8 mouse cellular contexts compared by ENCODE assay signal in genomic region chr9:30942512-30943313, GRCm38 (mm10). TPM values are rescaled to one million over a fixed set of nuclear protein-coding genes. Genes with fewer than 3 reads are reported as not detected.
DNase-seq lines count a peak whose midpoint lies in the region; ATAC-seq lines count a peak whose summit lies in the region.

Gene Adamts8 (plus strand): TSS chr9:30942562.

- H3K27me3 ChIP-seq in midbrain, embryonic 15.5 days (replicated peaks), result peaks cover 39% of the 10 kb centered on the region

- H3K36me3 ChIP-seq in midbrain, embryonic 15.5 days (replicated peaks), result no peaks in the 10 kb centered on the region

- peak; percentile 34 to 80 for DNase-seq in adrenal gland, adult (ENCODE audit: inconsistent age in 2 of 2, low spot score in 1 of 2)
- DNase-seq in adrenal gland, postnatal 4 days (ENCODE audit: low spot score in 2 of 2), result no peak
- peak; percentile 44 for DNase-seq in urinary bladder, postnatal 14 days (ENCODE audit: low spot score)
- DNase-seq in urinary bladder, postnatal 10 days (ENCODE audit: low spot score), result no peak
- DNase-seq in heart, postnatal 36 days, result peak; percentile 36 to 52
- DNase-seq in left cerebral cortex, postnatal 14 days (ENCODE audit: low spot score in 2 of 2), result peak; percentile 52 to 53

- H3K9ac ChIP-seq in midbrain, embryonic 15.5 days, result peak within 1 kb of the TSS; percentile 67

- intact Hi-C loops in heart, postnatal 36 days (cut with DNase I), result loop anchor here (5.0 kb wide), 2 partner anchors 90 to 515 kb away; partner anchors contain the start of genes Snx19 and Zbtb44
- intact Hi-C loops in left cerebral cortex, postnatal 14 days (cut with DNase I), result loop anchor here (2.0 to 5.0 kb wide), 2 partner anchors 90 to 140 kb away; partner anchors contain the start of gene Zbtb44

- ATAC-seq in midbrain, embryonic 15.5 days (replicated peaks), result peak; percentile 90
- no peak for ATAC-seq in erythroid progenitor cell, adult 5-6 weeks (replicated peaks; ENCODE audit: low FRiP score, poor library complexity, severe bottlenecking)

- peak within 1 kb of the TSS; percentile 63; the same call in 1 of the 2 replicates for H3K27ac ChIP-seq in midbrain, embryonic 15.5 days

- peak within 1 kb of the TSS; percentile 78 for H3K4me3 ChIP-seq in midbrain, embryonic 15.5 days

- H3K4me2 ChIP-seq in midbrain, embryonic 15.5 days, result peak within 1 kb of the TSS; percentile 98

- no peaks in the 10 kb centered on the region for H3K9me3 ChIP-seq in midbrain, embryonic 15.5 days

- H3K4me1 ChIP-seq in midbrain, embryonic 15.5 days, result peaks cover 19% of the 10 kb centered on the region

- under 1% methylated on average over 96 of the region's 96 CpGs for WGBS in midbrain, embryonic 15.5 days

RNA-seq across cellular contexts. Expression of gene Adamts8, which starts in this region (rescaled TPM):
- total RNA-seq in adrenal gland, postnatal 4 days (2021), result 1 to 10 TPM in 1 of 2 experiments, under 1 TPM in 1; 0.95 to 1.7 TPM
- total RNA-seq in heart, postnatal 36 days (2021), result 1 to 10 TPM; 3.2 to 4.0 TPM
- total RNA-seq in left cerebral cortex, postnatal 14 days (2021), result 1 to 10 TPM; 9.4 to 9.5 TPM
- polyA plus RNA-seq in midbrain, embryonic 15.5 days (2015; fragmentation: Nextera tagmentation; extraction: Ambion mirVana), result 1.7 and 2.4 TPM in 2 replicates
- total RNA-seq in erythroid progenitor cell, adult 5-6 weeks (2015; ENCODE audit: low replicate concordance), result not detected in 2 replicates
- total RNA-seq in erythroid progenitor cell, adult 5-6 weeks (2017; ENCODE audit: low replicate concordance), result not detected in 2 replicates

Comparison
In these comparisons a context has a peak if more than half of its experiments do, and no peak if none do; other contexts are left out.
1. DNase-seq: peak in adrenal gland, adult (2 of 2), urinary bladder, postnatal 14 days (single experiment), heart, postnatal 36 days (2 of 2) and left cerebral cortex, postnatal 14 days (2 of 2); none in adrenal gland, postnatal 4 days (0 of 2) and urinary bladder, postnatal 10 days (single experiment).